Mouse (Mus musculus) heart, embryonic 11.5 days (tissue): ENCODE measurements around the gene Tm6sf1. TPM values are rescaled to one million over a fixed set of nuclear protein-coding genes. Genes with fewer than 3 reads are reported as not detected.
A peak's percentile ranks its signal among the peaks of the same experiment; 100 is the strongest.

ENCODE experiments used
- ATAC-seq: fragments of 200-750 bp; cut with Nextera tagmentation; replicated peaks from 2 replicates; pipeline ENCODE4 v1.8.0; 2017; ENCODE audit warnings: moderate library complexity; ENCODE audit not compliant: insufficient number of reproducible peaks, low FRiP score, low TSS enrichment
- H3K27ac ChIP-seq: fragments of 300-500 bp; sonication (generic); 2 replicates; pipeline ENCODE4 v1.5.1; 2014; ENCODE audit warnings: mild to moderate bottlenecking, low read depth, low read length
- H3K27me3 ChIP-seq: fragments of 300-500 bp; sonication (generic); 2 replicates; pipeline ENCODE4 v1.6.1; 2014; ENCODE audit warnings: mild to moderate bottlenecking, low read length, mixed read lengths; ENCODE audit not compliant: control insufficient read depth, insufficient read depth
- H3K36me3 ChIP-seq: fragments of 300-500 bp; sonication (generic); 2 replicates; pipeline ENCODE4 v1.6.1; 2014; ENCODE audit warnings: mild to moderate bottlenecking, low read length, moderate library complexity, mixed read lengths; ENCODE audit not compliant: control insufficient read depth, insufficient read depth
- H3K4me1 ChIP-seq: fragments of 300-500 bp; sonication (generic); 2 replicates; pipeline ENCODE4 v1.6.1; 2014; ENCODE audit warnings: low read length; ENCODE audit not compliant: control insufficient read depth, insufficient read depth
- H3K4me2 ChIP-seq: fragments of 300-500 bp; sonication (generic); 2 replicates; pipeline ENCODE4 v1.6.1; 2014; ENCODE audit warnings: mild to moderate bottlenecking, moderate library complexity
- H3K4me3 ChIP-seq: fragments of 300-500 bp; sonication (generic); 2 replicates; pipeline ENCODE4 v1.5.1; 2014; ENCODE audit warnings: low read depth, low read length
- H3K9ac ChIP-seq: fragments of 300-500 bp; sonication (generic); 2 replicates; pipeline ENCODE4 v1.6.1; 2014; ENCODE audit warnings: mild to moderate bottlenecking, low read depth, low read length, moderate library complexity
- H3K9me3 ChIP-seq: fragments of 300-500 bp; sonication (generic); replicated peaks from 2 replicates; pipeline ENCODE4 v1.6.1; 2016; ENCODE audit warnings: low read length; ENCODE audit not compliant: control insufficient read depth
- WGBS: fragments of 180-500 bp; shearing (Covaris S2); extraction: QIAGEN DNeasy Blood & Tissue Kit; methylation state at CpG from one replicate; pipeline ENCODE4 v1.1.7; 2014; ENCODE audit not compliant: insufficient replicate concordance; 5-methylcytosine and 5-hydroxymethylcytosine counted together
- polyA plus RNA-seq: library from polyadenylated mRNA; unstranded; fragments of >200 nt; fragmentation: Nextera tagmentation; extraction: Ambion mirVana; gene quantifications from 2 replicates; pipeline ENCODE4 v1.2.1, GENCODE M21; 2014

Tm6sf1 gene
- polyA plus RNA-seq, 1 experiment from 2014 or later = 27.0 TPM

DNA sequence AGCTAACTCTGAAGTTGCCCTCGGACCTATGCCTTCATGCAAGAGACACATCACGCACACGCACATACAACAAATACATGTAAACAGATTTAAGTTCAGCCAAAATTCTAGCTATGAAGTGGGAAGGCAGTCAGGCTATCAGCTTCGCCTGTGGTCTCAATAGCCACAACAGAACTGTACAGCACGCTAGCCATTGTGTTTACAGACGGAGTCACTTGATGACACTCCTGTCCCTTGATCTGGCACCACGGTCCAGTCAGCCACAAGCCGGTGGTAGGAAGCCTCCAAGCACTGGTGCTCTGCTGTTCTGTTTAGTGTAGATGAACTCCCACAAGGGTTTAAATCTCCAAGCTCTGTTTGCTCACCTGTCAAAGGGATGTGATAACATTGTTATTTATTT, 12.8 kb upstream of the Tm6sf1 start:
- Histone ChIP-seq H3K36me3 (no peaks in the 10 kb centered on the region), H3K27me3 (no peaks in the 10 kb centered on the region), H3K4me1 (no peaks in the 10 kb centered on the region; the same call in 1 of the 2 replicates), H3K27ac (no peak overlapping the region), H3K4me3 (no peak overlapping the region), H3K4me2 (no peak overlapping the region), H3K9ac (no peak overlapping the region), H3K9me3 (no peaks in the 10 kb centered on the region)
- WGBS = 60% methylated on average over 8 of the region's 8 CpGs
- ATAC-seq = no peak

DNA sequence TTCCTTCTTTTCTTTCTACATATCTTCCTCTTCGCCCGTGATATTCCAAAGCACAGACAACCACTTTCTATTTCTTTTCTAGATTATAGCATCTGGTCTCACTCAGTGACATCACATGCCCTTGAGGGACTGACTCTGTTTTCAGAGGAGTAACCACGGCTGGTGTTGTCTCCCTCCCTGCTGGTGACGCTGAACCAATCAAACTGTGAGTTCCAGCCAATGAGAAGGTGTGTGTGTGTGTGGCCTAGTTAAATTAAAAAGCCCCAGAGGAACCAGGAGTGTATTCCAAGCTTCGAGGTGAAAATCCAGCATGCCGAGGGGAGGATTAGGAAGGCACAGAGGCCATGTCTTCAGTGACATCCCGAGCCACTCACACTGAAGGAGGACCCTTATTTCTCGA, 11.8 kb upstream of the Tm6sf1 start:
- Histone ChIP-seq H3K27me3 (no peaks in the 10 kb centered on the region), H3K9me3 (no peaks in the 10 kb centered on the region), H3K4me2 (no peak overlapping the region), H3K4me1 (no peaks in the 10 kb centered on the region; the same call in 1 of the 2 replicates), H3K27ac (no peak overlapping the region), H3K9ac (no peak overlapping the region), H3K36me3 (no peaks in the 10 kb centered on the region), H3K4me3 (no peak overlapping the region)
- ATAC-seq = no peak
- WGBS = 42% methylated on average over 8 of the region's 8 CpGs

DNA sequence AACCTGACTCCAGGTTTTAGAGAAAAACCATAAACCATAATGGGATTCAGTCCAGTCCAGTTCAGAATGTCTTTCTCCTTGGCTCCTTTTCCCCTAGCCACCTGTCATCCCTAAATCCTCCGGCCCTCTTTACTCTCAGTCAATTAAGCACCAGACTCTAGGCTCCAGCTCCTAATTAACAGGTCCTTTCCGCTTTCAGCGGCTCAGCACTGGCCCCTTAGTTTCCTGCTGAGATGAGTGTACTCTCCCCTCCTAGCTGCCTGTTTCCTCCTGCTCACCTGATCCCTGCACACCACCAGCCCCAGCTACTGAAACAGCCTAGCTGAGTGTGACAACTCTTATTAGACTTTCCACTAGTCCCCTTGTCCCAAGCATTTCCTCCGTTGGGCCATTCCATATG, 11.0 kb upstream of the Tm6sf1 start:
- no peak overlapping the region for H3K4me3 ChIP-seq
- H3K27ac ChIP-seq = no peak overlapping the region
- H3K4me2 ChIP-seq = no peak overlapping the region
- ATAC-seq = no peak
- H3K9ac ChIP-seq = no peak overlapping the region
- no peaks in the 10 kb centered on the region for H3K9me3 ChIP-seq
- WGBS = 42% methylated on average over 4 of the region's 4 CpGs
- H3K27me3 ChIP-seq = no peaks in the 10 kb centered on the region
- H3K36me3 ChIP-seq = no peaks in the 10 kb centered on the region
- no peaks in the 10 kb centered on the region; the same call in 1 of the 2 replicates for H3K4me1 ChIP-seq

DNA sequence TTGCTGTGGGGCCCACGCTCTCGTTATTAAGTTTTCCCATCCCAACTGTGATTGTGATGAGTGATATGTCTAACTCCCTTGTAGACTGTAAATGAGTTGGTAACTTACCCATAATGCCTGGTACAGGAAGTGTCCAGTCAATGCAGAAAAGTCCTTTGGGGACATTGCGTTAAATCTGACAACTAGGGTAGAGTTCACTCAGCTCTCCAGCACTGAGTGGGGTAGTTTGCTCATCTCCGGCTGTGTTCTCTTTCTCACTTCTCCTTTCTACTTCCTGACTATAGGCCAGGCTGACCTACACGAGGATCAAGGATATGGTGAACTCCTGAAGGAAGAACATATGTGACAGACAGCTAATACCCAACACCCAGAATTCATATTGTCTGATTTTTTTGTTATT, 9.6 kb upstream of the Tm6sf1 start:
- no peak overlapping the region for H3K4me2 ChIP-seq
- no peaks in the 10 kb centered on the region for H3K27me3 ChIP-seq
- H3K9ac ChIP-seq = no peak overlapping the region
- no peak for ATAC-seq
- no peak overlapping the region for H3K4me3 ChIP-seq
- 85% methylated on average over 5 of the region's 5 CpGs for WGBS
- H3K36me3 ChIP-seq = no peaks in the 10 kb centered on the region
- no peaks in the 10 kb centered on the region for H3K9me3 ChIP-seq
- H3K4me1 ChIP-seq = no peaks in the 10 kb centered on the region; the same call in none of the 2 replicates
- H3K27ac ChIP-seq = no peak overlapping the region

DNA sequence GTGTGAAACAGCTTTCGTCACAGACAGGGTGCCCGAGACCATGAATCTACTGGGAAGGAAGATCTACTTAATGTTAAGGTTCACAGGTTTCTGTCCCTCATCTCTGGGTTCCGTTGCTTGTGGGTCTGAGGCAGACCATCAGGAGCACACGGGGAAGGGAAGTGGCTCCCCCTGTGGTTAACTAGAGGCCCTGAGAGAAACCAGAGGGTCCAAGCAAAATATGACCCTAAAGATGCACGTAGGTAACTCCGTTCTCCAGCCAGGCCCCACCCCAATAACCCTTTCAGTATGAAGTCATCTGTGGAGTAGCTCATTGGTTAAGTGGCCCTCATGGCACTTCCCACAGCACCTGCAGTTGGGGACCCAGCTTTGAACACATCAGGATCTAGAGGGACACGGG, 9.2 kb upstream of the Tm6sf1 start:
- WGBS = 85% methylated on average over 7 of the region's 7 CpGs
- no peaks in the 10 kb centered on the region for H3K27me3 ChIP-seq

DNA sequence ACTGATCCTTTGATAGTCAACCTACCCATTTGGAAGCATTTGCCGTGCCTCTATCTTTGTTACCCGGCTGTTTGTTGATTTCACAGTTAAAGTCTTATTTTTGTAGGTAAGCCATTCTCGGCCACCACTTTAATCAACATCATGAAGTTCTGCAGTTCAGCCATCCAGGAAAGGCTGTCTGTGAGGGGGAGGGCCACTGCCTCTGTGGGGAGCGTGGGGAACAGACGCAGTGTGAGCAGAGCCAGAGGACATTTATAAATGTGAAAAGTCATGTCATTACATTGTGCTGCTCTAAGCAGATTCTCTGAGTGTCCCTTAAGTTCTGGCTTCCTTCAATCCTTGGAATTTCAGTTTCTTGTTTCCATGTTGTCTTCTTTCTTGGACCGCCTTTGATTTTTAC, 8.6 kb upstream of the Tm6sf1 start:
- Histone ChIP-seq H3K36me3 (no peaks in the 10 kb centered on the region), H3K27ac (no peak overlapping the region), H3K27me3 (no peaks in the 10 kb centered on the region), H3K4me1 (no peaks in the 10 kb centered on the region; the same call in none of the 2 replicates), H3K9me3 (no peaks in the 10 kb centered on the region), H3K4me3 (no peak overlapping the region), H3K9ac (no peak overlapping the region), H3K4me2 (no peak overlapping the region)
- no peak for ATAC-seq
- 73% methylated on average over 6 of the region's 6 CpGs for WGBS

More for the DNA sequence above, 9.2 kb upstream of the Tm6sf1 start:
- Histone ChIP-seq H3K4me1 (no peaks in the 10 kb centered on the region; the same call in none of the 2 replicates), H3K9ac (no peak overlapping the region), H3K4me2 (no peak overlapping the region), H3K36me3 (no peaks in the 10 kb centered on the region), H3K9me3 (no peaks in the 10 kb centered on the region), H3K27ac (no peak overlapping the region), H3K4me3 (no peak overlapping the region)
- no peak for ATAC-seq

DNA sequence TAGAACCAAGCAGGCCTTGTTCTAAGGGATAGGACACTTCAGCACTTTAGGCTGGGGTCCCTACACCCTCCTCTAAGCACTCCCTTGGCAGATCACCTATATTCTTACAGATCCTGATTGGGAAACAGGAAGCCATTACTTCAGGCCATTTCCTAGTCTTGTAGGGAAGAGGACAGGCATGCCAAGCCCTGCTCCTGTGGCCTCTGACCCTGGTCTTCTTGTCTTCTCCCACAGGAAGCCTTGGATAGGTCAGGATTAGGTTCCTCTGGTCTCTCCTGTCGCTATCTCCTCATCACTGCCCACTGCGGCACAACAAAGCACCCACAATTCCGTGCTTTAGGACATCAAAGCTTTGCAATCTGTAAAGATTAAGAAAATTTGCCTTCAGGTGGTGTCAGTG, 7.1 kb upstream of the Tm6sf1 start:
- H3K27ac ChIP-seq = no peak overlapping the region
- H3K4me3 ChIP-seq = no peak overlapping the region
- ATAC-seq = no peak
- no peak overlapping the region for H3K4me2 ChIP-seq
- no peaks in the 10 kb centered on the region for H3K27me3 ChIP-seq
- no peaks in the 10 kb centered on the region for H3K36me3 ChIP-seq
- H3K9ac ChIP-seq = no peak overlapping the region
- H3K4me1 ChIP-seq = no peaks in the 10 kb centered on the region; the same call in none of the 2 replicates
- 58% methylated on average over 3 of the region's 3 CpGs for WGBS
- no peaks in the 10 kb centered on the region for H3K9me3 ChIP-seq

DNA sequence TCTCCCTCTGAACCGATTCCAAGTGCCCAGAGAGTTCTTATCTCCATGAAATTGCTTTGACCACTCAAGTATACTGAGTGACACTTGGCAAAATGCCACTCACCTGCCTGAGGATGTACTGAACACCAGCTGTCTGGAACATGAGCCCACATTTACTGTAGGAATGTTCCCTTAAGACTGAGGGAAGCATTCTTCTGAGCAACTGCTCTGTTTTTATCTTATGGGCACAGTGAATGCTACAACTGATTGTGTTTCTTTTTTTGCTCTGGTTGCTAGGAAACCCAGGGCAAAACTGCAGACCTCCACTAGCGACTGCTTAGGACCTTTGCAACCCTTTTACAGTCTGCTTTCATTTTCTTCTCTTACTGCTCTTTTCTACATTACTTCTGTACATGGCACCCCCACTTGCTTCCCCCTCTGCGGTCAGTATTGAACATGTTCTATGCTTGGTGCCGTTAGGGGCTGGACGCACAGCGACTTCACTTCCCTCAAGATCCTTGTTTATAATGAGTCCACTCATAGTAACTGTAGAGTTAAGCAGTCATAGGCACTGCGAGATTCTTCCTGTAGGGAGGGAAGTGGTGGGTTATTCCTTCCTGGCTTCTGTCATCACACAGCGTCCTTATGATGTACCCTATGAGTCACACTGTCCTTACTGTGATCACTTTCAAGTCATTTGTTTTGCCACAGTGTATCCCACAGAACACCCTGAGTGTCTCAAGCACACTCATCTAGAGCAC, 4.1 kb upstream of the Tm6sf1 start:
- peak overlapping the region; percentile 52 for H3K4me2 ChIP-seq
- H3K4me1 ChIP-seq = peaks cover 7% of the 10 kb centered on the region
- 40% methylated on average over 8 of the region's 8 CpGs for WGBS
- 0 out of 2 replicates have a peak, but pooled peaks cover 8% of the 10 kb centered on the region for H3K27me3 ChIP-seq
- no peak overlapping the region for H3K4me3 ChIP-seq
- H3K36me3 ChIP-seq = no peaks in the 10 kb centered on the region
- no peak overlapping the region for H3K9ac ChIP-seq
- no peak for ATAC-seq
- H3K27ac ChIP-seq = peak overlapping the region; percentile 71
- no peaks in the 10 kb centered on the region for H3K9me3 ChIP-seq

DNA sequence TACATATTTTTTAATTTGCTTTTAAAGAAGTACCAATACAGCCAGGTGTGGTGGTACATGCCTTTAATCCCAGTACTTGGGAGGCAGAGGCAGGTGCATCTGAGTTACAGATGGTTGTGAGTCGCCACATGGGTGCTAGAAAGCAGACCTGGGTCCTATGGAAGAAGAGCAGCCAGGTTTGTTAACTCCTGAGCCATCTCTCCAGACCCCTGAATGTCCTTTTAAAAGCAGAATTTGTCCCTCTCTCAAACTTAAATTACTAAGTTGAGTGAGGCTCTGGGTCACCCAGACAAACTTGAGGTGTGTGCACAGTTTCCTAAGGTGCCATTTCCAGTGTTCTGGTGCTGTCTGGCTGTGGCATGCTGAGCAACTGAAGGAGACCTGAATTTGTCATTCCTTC, 3.1 kb upstream of the Tm6sf1 start, which contains the start of gene Gm10160:
Gene Gm10160 (minus strand): TSS at position 101 of the 400 bp plus-strand sequence.
- ATAC-seq = no peak
- peak within 1 kb of the TSS; percentile 52 for H3K4me2 ChIP-seq
- H3K4me1 ChIP-seq = peaks cover 15% of the 10 kb centered on the region
- H3K9ac ChIP-seq = no peak within 1 kb of the TSS
- H3K4me3 ChIP-seq = no peak within 1 kb of the TSS
- WGBS = 82% methylated on average over 1 of the region's 1 CpGs
- H3K27ac ChIP-seq = peak within 1 kb of the TSS; percentile 71
- no peaks in the 10 kb centered on the region for H3K36me3 ChIP-seq
- H3K9me3 ChIP-seq = no peaks in the 10 kb centered on the region
- 0 out of 2 replicates have a peak, but pooled peaks cover 8% of the 10 kb centered on the region for H3K27me3 ChIP-seq
